Mouse (Mus musculus): ENCODE measurements around the gene Nrf1.

Gene Nrf1

DNA sequence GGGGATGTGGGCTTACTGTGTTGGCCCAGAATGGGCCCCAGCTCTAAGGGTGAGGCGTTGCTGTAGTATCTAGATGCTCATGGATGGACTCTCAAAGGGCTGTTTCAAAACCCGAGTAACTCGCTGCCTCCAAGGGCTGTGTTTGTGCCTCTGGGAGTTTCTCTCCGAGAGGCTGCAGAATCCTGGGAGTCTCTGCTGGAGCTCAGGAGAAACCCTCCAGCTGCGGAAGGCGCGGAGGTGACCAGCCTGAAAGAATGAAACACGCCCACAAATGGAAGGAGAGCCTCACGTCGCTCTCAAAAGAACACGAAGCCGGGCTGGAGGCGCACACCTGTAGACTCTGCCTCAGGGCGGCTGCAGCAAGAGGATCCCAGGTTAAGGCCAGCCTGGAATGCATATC lies 129.5 kb downstream of the Nrf1 start:
- no peak for DNase-seq

DNA sequence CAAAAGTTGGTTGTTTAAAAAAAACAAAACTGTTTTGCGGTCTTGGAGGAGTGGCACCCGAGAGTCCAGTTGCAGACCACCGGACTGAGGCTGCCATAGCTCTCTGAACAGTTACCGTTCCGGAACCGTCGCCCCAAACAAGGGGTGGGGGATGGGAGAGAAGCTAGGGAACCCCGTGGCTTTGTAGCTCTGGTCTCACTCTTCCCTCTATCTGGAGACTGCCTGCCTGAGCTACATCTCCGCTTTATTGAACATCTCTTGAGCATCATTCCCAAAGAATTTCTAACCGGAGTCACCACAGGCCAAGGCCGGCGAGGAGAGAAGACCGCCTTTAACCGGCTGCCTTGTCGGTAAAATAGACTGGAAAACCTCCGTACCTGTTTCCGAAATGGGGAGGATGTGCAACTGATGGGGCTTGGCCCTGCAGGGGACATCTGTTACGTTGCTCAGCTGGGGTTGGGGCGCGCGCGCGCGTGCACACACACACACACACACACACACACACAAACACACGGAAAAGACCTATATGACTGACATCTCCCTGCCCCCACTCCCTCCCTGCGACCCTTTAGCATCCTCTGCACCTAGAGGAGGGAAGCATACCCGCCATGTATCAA lies 130.3 kb downstream of the Nrf1 start:
- DNase-seq: no peak

DNA sequence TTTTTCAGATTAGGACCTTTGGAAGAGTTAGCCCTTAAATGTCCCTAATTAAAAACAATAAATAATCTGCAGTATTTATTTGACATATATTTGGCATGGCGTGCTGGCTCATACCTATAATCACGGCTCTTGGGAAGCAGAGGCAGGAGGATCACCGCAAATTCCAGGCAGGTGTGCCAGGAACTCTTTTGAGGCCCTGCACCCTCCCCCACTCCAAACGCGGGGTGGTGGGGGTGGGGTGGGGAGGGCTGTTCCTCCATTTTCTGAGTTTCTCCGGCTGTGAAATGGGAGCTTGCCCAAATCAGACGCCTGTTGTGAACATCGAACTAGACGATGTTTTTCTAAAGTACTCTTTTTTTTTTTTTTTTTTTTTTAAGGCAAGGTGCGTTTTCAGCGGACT lies 131.3 kb downstream of the Nrf1 start:
- no peak for DNase-seq

DNA sequence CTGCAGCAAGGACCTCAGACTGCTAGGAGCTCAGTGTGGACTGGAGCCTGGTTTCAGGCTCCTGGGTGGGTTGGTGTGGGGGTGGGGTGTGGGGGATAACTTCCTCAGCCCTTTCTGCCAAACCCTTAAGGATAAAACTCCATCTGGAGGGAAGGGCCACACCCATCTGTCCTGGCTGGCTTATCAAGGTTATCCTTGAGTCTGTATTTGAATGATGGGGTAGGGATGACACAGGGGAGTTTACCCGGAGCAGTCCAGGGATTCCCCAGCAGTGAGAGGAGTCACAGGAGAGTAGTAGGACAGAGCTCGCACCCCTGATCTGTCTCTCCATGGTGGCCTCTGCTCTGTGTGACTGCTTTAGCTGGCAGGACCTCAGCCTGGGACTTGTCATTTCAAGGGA lies 132.5 kb downstream of the Nrf1 start:
- no peak for DNase-seq

DNA sequence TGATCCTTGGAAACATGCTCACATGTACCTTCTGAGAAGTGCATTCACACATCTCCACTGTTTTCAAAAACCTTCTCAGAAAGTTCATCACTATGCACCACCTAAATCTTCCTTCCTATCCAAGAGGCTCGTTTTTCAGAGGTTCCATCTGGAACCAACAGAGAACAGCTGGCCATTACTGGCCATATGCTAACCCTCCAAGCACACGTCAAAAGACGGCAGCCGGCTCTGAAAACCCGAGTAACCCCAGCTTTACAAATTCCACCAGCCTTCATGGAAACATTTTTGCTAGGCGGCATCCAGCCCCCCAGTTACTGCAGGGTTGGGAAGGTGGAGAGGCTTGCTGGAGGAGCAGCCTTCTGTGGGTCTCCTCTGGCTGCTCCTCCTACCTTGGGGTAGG lies 134.2 kb downstream of the Nrf1 start:
- no peak for DNase-seq

DNA sequence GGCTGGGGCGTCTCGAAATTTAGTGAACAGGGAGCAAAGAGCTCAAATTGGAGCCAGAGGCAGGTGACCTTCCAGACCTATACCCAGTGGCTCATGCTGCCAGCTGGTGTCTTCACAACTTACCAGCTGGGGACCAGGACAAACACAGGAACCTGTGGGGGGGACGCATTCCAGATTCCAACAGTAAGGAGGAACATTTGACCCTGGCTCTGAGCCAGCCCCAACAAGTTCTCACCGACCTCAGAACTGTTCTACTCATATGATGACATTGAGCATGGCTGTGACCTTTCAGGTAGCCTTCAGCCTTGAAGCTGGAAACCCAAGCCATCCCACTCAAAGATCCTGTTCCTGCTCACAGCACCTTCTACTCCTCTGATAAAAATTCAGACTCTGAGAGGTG lies 135.8 kb downstream of the Nrf1 start:
- no peak for DNase-seq

DNA sequence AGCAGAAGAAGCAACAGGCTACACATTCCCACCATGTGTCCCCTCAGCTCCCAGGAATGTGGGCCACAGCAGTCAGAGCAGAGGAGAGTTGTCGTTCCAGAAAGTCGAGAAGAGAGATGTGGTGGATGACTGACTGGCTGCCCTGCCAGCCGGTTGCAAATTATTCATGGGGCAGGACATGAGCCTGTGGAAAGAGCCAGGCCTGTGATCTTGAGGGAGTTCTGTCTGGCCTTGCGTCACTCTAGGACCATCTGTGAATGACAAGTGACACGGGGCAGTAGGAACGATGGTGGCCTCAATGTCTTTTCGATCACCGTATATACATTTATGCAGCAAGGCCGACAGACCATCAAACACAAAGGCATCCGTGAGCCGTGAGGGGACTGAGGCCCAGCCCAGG lies 147.9 kb downstream of the Nrf1 start:
- DNase-seq: no peak

DNA sequence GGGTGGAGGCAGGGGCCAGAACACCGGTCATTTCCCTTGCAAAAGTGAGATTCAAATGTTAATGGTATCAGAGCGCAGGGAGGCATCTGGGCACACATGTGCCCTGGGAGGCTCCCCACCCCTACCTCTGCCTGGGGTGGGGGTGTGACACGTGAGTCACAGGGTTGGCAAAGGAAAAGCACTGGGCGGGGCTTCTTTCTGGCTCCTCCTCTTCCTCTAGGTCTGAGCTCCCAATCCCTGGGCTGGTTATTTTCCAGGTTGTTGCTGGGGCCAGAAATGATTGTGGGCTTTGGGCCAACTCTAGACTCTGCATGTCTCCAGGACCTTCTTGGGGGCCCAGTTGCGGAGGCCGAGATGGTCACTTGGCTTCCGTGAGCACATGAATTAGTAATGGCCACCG lies 148.4 kb downstream of the Nrf1 start:
- DNase-seq: no peak

Measured in cerebellum, adult 11-12 months (tissue).